Mouse (Mus musculus) hematopoietic stem cell, adult 5-6 weeks (primary cell): Measurements from ENCODE around the gene Fcgrt. TPM values are rescaled to one million over a fixed set of nuclear protein-coding genes. Genes with fewer than 3 reads are reported as not detected.
A peak's percentile ranks its signal among the peaks of the same experiment; 100 is the strongest.

Experiments used
- ATAC-seq, 2 experiments: fragments of 125-278 bp in 1 of 2; replicated peaks in 1 of 2; 2 replicates each; pipeline ENCODE4 v1.8.0; 2016 to 2017; ENCODE audit warnings: inconsistent platforms in 2 of 2, mild to moderate bottlenecking in 2 of 2, moderate number of reproducible peaks in 2 of 2, low read depth in 1 of 2, moderate TSS enrichment in 1 of 2; ENCODE audit not compliant: low FRiP score in 2 of 2, poor library complexity in 2 of 2, severe bottlenecking in 2 of 2, insufficient read depth in 1 of 2, low TSS enrichment in 1 of 2
- total RNA-seq: library from RNA; stranded (forward); fragments of 172-1452, 232-1000 nt; gene quantifications from 2 replicates; pipeline ENCODE4 v1.2.3, GENCODE M21; 2017

The Fcgrt gene
- total RNA-seq, 1 experiment from 2014 or later: 15.3 TPM

DNA sequence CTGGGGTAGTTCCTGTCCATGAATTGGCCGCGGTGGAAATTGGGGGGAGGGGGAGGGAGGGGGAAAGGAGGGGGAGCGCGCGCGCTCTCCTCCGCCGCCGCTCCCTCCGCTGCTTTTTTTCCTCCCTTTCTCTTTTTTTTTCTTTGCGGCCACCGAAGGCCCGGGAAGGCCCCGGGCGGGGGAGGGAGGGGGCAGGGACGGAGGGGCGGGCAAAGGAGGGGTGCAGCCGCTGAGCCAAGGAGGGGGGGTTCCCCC is 50.9 kb downstream of the Fcgrt start, which contains the start of gene Prr12:
Gene Prr12, minus strand, starts transcription at position 20 of the 255 bp plus-strand sequence.
- ATAC-seq: no peak

DNA sequence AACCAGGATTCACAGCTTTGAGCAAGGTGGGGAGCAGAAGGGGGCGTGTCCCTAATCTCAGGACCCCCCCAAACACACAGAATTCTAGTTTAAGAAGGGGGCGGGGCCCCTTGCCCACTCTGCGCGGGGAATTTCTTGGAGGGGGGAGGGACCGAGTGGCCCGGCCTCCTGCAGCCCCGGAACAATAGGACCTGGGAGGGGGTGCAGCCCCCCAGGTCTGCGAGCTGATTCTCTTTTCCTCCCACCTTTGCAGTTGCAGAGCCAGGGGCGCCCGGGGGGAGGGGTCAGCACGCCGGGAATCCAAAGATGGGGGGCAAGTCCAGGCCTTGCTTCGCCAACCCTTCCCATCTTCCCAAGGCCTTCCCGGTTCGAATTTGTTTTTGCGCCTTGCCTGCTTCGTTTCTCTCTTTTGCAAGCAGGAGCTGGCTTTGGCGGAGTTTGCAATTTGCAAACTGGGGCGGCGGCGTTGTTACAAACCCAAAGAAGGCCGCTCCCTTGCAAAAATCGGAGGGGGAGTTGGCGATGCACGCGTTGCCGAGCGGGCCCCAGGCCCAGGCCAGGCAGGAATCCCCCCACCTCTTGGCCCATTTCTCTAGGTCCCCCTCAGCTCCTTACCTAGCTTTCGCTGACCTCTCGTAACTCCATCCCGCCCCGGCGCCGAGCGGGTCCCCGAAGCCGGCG is 51.3 kb downstream of the Fcgrt start:
- ATAC-seq: no peak

DNA sequence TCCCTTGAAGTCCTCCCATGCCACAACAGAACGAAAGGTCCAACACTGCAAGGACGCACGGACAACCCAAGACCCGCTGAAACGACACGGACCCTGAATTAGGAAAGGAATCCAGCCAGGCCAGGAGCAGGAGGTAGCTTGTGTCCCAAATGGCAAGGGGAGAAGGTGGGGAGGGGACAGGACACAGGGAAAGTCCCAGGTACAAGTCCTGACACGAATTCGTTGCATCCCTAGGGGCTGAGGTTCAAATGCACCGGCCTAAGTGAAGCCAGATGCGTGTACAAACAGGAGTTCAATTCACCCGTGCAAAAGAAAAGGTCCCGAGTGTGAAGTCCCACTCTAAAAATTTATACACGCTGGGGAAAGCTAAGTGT is 52.1 kb downstream of the Fcgrt start:
- ATAC-seq: no peak

DNA sequence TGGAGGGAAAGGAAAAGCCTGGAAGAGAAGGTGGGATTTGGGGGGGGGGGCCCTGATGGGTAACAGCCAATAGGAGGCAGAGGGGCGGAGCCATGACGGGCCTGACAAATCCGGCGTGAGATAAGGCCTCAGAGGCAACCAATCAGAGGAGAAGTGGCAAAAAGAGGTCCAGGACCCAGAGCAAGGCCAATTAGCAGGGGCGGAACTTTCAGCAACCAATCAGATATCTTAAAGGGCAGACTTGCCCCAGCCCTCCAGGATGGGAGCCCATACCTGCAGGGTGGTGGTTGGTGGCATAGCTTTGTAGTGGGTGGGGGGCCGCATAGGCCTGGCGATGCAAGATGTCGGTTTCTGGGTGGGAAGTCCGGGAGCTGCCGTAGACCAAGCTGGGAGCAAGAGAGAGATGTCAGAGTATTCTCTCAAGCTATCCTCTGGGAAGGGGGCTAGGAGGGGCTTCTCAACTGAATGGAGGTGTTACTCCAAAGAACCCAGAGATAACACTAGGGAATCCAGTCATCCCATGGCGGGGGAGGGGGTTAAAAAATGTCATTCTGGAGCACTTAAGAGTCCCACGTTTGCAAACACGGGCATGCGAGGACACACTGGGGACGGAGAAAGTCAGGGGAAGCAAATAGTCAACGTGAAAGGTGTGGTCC is 52.6 kb downstream of the Fcgrt start:
- 0 out of 4 replicates have a peak, but pooled peaks of 1 of the 2 experiments have one; percentile 3 for ATAC-seq

DNA sequence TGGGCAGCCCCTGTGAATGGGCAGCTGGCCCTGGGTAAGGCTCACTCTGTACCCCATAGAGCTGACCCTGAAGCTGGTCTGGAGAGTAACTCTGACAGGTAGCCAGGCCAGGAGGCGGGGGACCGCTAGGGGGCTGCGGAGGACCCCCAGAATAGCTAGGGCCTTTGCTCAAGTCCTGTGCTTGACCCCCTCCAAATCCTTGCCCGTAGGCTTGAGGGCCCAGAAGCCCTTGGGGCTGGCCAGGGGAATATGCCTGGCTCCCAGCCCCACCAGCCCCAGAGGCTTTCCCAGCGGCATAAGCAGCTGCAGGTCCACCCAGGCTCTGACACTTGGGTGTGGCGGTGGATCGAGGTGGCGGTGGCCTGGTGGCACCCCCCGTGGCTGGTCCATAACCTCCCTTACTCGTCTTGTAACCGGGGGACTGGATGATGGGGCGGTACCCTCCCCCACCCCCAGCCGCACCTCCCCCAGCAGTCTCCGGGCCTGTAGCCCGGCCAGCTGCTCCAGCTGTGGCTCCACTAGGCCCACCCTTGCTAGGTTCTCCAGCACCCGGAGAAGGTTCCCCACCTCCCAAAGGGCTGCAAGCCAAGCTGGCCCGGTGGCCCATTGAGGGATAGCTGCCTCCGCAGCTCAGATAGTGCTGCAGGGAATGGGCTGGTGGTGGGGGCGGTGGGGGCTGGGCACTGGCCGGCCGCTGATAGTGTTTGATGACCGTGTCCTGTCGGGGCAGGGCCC is 54.6 kb downstream of the Fcgrt start:
- ATAC-seq: no peak

DNA sequence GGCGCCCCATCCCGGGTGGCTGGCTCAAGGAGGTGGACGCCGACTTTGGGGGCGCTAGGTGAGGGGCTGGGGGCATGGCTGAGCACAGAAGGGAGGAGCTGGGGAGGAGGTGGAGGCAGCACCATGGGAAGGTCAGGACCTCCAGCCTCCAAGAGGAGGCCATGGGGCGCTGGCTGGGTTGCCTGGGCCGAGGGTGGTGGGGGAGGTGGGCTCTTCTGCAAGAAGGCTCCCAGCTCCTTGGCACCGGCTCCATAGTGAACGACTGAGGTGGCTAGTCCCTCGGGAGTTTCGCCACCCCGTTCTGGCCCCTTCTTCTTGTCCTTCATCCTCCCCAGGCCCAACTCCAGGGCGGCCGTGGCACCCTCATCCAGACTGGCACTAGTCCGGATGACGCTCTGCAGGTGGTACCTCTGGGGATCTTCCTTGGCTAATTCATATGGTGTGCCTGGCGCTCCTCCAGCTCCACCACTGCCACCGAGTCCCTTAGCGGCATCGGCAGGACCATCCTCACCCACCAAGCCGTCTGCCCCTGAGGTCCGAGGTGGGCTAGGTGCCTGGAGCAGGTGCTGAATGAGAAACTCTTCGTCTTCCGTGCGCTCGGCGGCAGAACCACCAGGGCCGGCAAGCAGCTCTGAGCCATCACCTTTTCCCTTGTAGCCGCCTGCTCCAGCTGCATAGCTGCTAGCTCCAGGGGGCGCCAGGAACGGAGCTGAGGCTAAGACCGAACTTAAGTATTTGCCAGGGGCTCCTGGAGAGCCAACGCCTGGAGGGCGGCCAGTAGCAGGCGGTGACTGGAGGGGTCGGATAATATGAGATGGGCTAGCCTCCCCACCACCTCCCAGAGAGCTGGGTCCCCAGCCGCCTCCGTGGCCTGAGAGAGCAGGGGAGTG is 55.4 kb downstream of the Fcgrt start:
- no peak for ATAC-seq

DNA sequence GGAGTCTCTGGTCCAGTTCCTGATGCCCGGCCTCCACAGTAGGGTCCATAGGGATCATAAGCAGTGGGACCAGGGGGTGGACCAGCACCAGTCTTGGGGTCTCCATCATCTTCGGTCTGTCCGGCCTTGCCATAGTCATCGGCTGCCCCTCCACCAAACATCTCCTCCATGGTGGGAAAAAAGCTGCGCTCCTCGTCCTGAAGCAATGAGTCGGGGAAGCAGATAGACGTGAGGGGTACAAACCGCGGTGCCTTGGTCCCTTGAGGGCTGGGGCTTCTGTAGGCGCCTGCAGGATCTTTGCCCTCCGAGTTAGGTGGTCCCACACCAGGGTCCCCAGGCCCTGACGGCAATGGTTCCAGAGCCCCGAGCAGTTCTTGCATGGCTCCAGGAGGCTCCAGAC is 56.2 kb downstream of the Fcgrt start:
- ATAC-seq: no peak

DNA sequence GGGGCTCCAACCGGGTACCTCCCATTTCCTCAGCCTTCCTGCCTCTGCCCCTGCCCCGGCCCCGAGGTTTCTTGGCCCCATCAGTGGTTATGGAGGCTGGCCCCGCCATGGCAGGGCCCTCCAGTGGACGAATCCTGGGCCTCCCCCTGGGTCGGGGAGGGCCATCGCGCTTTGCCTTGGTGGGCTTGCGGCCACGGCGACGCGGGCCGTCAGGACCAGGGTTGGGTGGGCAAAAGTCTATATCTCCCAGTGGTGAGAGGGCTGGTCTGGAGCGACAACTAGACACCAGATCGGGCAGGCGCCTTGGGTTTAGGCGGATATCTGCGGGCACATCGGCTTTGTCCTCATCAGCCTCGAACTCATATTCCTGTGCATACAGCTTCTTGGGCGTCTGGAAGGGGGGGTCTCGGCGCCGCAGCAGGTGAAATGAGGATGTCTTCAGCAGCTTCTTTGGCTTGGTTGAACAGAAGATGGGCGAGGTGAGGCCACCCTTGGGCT is 56.7 kb downstream of the Fcgrt start:
- no peak for ATAC-seq

DNA sequence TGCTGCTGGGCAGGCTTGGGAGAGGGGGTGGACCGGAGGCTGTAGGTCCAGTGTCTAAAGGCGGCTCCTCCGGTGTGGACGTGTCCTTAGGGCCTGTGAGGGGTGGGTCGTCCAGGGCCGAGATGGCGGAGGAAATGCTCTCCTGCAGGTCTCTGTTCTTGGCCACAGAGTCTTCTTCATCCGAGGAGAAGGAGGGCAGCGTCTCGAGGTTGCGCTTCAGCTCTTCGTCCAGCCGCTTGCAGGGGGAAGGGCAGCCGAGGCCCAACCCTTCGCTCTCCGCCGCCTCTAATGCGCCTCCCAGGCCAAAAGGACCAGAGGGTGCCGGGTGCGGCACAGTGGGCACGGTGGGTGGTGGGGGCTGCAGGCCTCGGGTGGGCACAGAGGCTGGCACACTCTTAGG is 57.9 kb downstream of the Fcgrt start:
- ATAC-seq: no peak

DNA sequence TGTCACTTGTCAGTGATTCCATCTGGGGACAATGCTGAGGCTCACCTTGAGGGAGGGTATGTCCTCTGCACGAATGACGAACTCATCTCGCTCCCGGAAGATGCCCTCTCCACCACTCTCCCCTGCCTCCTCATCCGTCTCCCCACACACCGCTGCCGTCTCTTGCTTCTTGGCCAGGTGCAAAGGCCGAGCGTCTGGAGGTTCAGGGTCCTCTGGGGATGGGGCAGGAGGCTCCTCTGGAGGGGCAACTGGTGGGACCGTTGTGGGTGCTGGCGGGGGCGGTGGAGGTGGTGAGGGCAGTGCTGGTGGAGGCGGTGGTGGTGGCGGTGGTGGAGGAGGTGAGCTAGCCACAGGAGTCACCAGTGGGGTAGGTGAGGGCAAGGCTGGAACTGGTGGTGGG is 60.3 kb downstream of the Fcgrt start:
- no peak for ATAC-seq

Other genes starting within 250 kb of the Fcgrt start
- 27.8 and 30.0 TPM in 2 replicates for gene Pnkp, start 246.7 kb downstream of the Fcgrt start, total RNA-seq
- 41.8 and 54.1 TPM in 2 replicates for gene Ptov1, start 234.1 kb downstream of the Fcgrt start, total RNA-seq
- 6.7 and 11.8 TPM in 2 replicates for gene Med25, start 211.1 kb downstream of the Fcgrt start, total RNA-seq
- gene Fuz, start 207.8 kb downstream of the Fcgrt start, total RNA-seq: 33.3 and 39.8 TPM in 2 replicates
- gene Ap2a1, start 174.4 kb downstream of the Fcgrt start, total RNA-seq: 12.4 and 25.5 TPM in 2 replicates
- gene Tsks, start 160.6 kb downstream of the Fcgrt start, total RNA-seq: not detected in 2 replicates
- gene Cpt1c, start 129.0 kb downstream of the Fcgrt start, total RNA-seq: 0.20 TPM in 1 of 2 replicates, not detected in the other
- gene Prmt1, start 117.3 kb downstream of the Fcgrt start, total RNA-seq: 156 and 185 TPM in 2 replicates
- 75.7 and 137 TPM in 2 replicates for gene Irf3, start 106.2 kb downstream of the Fcgrt start, total RNA-seq
- gene Bcl2l12, start 105.1 kb downstream of the Fcgrt start, total RNA-seq: 19.8 and 35.1 TPM in 2 replicates
- 11.3 and 13.8 TPM in 2 replicates for gene Scaf1, start 87.5 kb downstream of the Fcgrt start, total RNA-seq
- gene Rras, start 85.9 kb downstream of the Fcgrt start, total RNA-seq: 1.9 and 9.0 TPM in 2 replicates
- 3.9 and 4.6 TPM in 2 replicates for gene Prr12, start 51.0 kb downstream of the Fcgrt start, total RNA-seq
- gene Nosip, start 41.4 kb downstream of the Fcgrt start, total RNA-seq: 56.2 and 72.8 TPM in 2 replicates
- gene Prrg2, start 41.2 kb downstream of the Fcgrt start, total RNA-seq: 6.6 and 6.7 TPM in 2 replicates
- gene Rcn3, start 11.6 kb downstream of the Fcgrt start, total RNA-seq: 41.8 and 52.6 TPM in 2 replicates
- gene Rps11, start 20.6 kb upstream of the Fcgrt start, total RNA-seq: 1,545 and 1,649 TPM in 2 replicates
- gene Rpl13a, start 24.9 kb upstream of the Fcgrt start, total RNA-seq: 3,499 and 4,043 TPM in 2 replicates
- 0.35 and 0.56 TPM in 2 replicates for gene Gm45713, start 32.4 kb upstream of the Fcgrt start, total RNA-seq
- gene Flt3l, start 32.6 kb upstream of the Fcgrt start, total RNA-seq: 15.7 and 18.9 TPM in 2 replicates
- gene Pih1d1, start 50.5 kb upstream of the Fcgrt start, total RNA-seq: 38.0 and 60.7 TPM in 2 replicates
- 25.0 and 32.6 TPM in 2 replicates for gene Aldh16a1, start 50.7 kb upstream of the Fcgrt start, total RNA-seq
- 1.0 TPM in 1 of 2 replicates, not detected in the other for gene Slc17a7, start 60.1 kb upstream of the Fcgrt start, total RNA-seq
- not detected in 2 replicates for gene Gfy, start 75.7 kb upstream of the Fcgrt start, total RNA-seq
- not detected in 2 replicates for gene Pth2, start 77.1 kb upstream of the Fcgrt start, total RNA-seq
- gene Ccdc155, start 101.0 kb upstream of the Fcgrt start, total RNA-seq: 0.60 and 0.75 TPM in 2 replicates
- 37.0 TPM in 2 replicates for gene Dkkl1, start 108.3 kb upstream of the Fcgrt start, total RNA-seq
- 5.1 and 9.9 TPM in 2 replicates for gene Tead2, start 111.9 kb upstream of the Fcgrt start, total RNA-seq
- gene Cd37, start 135.3 kb upstream of the Fcgrt start, total RNA-seq: 76.4 and 103 TPM in 2 replicates
- not detected in 2 replicates for gene Slc6a16, start 137.2 kb upstream of the Fcgrt start, total RNA-seq
- 0.19 TPM in 1 of 2 replicates, not detected in the other for gene Slc6a21, start 173.7 kb upstream of the Fcgrt start, total RNA-seq
- 3.2 and 10.8 TPM in 2 replicates for gene Trpm4, start 229.9 kb upstream of the Fcgrt start, total RNA-seq
- gene Hrc, start 231.4 kb upstream of the Fcgrt start, total RNA-seq: not detected in 2 replicates